Mouse (Mus musculus): ENCODE results near the gene Syt6. TPM values are rescaled to one million over a fixed set of nuclear protein-coding genes. Genes with fewer than 3 reads are reported as not detected.
"Not testable (repeated sequence)": the region's sequence is repeated elsewhere in the genome, so short reads cannot be mapped to it uniquely, and the experiment has no call there.

The Syt6 gene
- polyA plus RNA-seq, 1 experiment, result not detected

- H3K4me3 ChIP-seq (ENCODE audit: insufficient read depth, poor library complexity, severe bottlenecking), result no peak overlapping the region
- no peaks in the 10 kb centered on the region for H3K79me3 ChIP-seq (ENCODE audit: low read depth)
- no peaks in the 10 kb centered on the region for H3K79me2 ChIP-seq (ENCODE audit: control insufficient read depth, insufficient read depth)
- no peak overlapping the region for H3ac ChIP-seq (ENCODE audit: control insufficient read depth, insufficient read length, low read depth)
- H3K36me3 ChIP-seq (ENCODE audit: control insufficient read depth, insufficient read depth), result no peaks in the 10 kb centered on the region
- H3K27me3 ChIP-seq (ENCODE audit: control insufficient read depth, insufficient read depth, insufficient read length), result no peaks in the 10 kb centered on the region
- no peak for TF ChIP-seq MYOD1 (IDR thresholded peaks at IDR 0.05; ENCODE audit: control insufficient read depth, insufficient read length, low read depth)
- TF ChIP-seq CEBPB (IDR thresholded peaks at IDR 0.05; ENCODE audit: low read depth), result no peak
- TF ChIP-seq MYOG (IDR thresholded peaks at IDR 0.05; ENCODE audit: control insufficient read depth, extremely low read depth, insufficient read length), result no peak
- TF ChIP-seq FOSL1 (IDR thresholded peaks at IDR 0.05; ENCODE audit: insufficient read depth, low read length, poor library complexity, severe bottlenecking), result no peak
- TF ChIP-seq MAX (IDR thresholded peaks at IDR 0.05), result no peak
- no peak for TF ChIP-seq CTCF (IDR thresholded peaks at IDR 0.05; ENCODE audit: control insufficient read depth, insufficient read depth, insufficient read length)
- TF ChIP-seq USF1 (IDR thresholded peaks at IDR 0.05; ENCODE audit: low read depth), result no peak
These were observed 59.2 kb downstream of the Syt6 start for GRCm38 (mm10) chr3:103634256-103634655.

- no peaks in the 10 kb centered on the region for H3K79me2 ChIP-seq (ENCODE audit: control insufficient read depth, insufficient read depth)
- no peak overlapping the region for H3ac ChIP-seq (ENCODE audit: control insufficient read depth, insufficient read length, low read depth)
- no peak for TF ChIP-seq MYOG (IDR thresholded peaks at IDR 0.05; ENCODE audit: control insufficient read depth, extremely low read depth, insufficient read length)
- no peaks in the 10 kb centered on the region for H3K27me3 ChIP-seq (ENCODE audit: control insufficient read depth, insufficient read depth, insufficient read length)
- no peaks in the 10 kb centered on the region for H3K79me3 ChIP-seq (ENCODE audit: low read depth)
- no peaks in the 10 kb centered on the region for H3K36me3 ChIP-seq (ENCODE audit: control insufficient read depth, insufficient read depth)
- no peak overlapping the region for H3K4me3 ChIP-seq (ENCODE audit: insufficient read depth, poor library complexity, severe bottlenecking)
These were observed 62.6 kb downstream of the Syt6 start for GRCm38 (mm10) chr3:103637641-103638040.

- no peaks in the 10 kb centered on the region for H3K79me2 ChIP-seq (ENCODE audit: control insufficient read depth, insufficient read depth)
- H3K27me3 ChIP-seq (ENCODE audit: control insufficient read depth, insufficient read depth, insufficient read length), result no peaks in the 10 kb centered on the region
- no peak overlapping the region for H3K4me3 ChIP-seq (ENCODE audit: insufficient read depth, poor library complexity, severe bottlenecking)
- H3K79me3 ChIP-seq (ENCODE audit: low read depth), result no peaks in the 10 kb centered on the region
- TF ChIP-seq CEBPB (IDR thresholded peaks at IDR 0.05; ENCODE audit: low read depth), result peak; percentile 64
- TF ChIP-seq MYOD1 (IDR thresholded peaks at IDR 0.05; ENCODE audit: control insufficient read depth, insufficient read length, low read depth), result no peak
- no peak for TF ChIP-seq CTCF (IDR thresholded peaks at IDR 0.05; ENCODE audit: control insufficient read depth, insufficient read depth, insufficient read length)
- TF ChIP-seq MYOG (IDR thresholded peaks at IDR 0.05; ENCODE audit: control insufficient read depth, extremely low read depth, insufficient read length), result no peak
- peak; percentile 30 for TF ChIP-seq FOSL1 (IDR thresholded peaks at IDR 0.05; ENCODE audit: insufficient read depth, low read length, poor library complexity, severe bottlenecking)
- TF ChIP-seq MAX (IDR thresholded peaks at IDR 0.05), result no peak
- peak; percentile 67 for TF ChIP-seq USF1 (IDR thresholded peaks at IDR 0.05; ENCODE audit: low read depth)
- no peaks in the 10 kb centered on the region for H3K36me3 ChIP-seq (ENCODE audit: control insufficient read depth, insufficient read depth)
- H3ac ChIP-seq (ENCODE audit: control insufficient read depth, insufficient read length, low read depth), result no peak overlapping the region
These were observed 65.3 kb downstream of the Syt6 start for GRCm38 (mm10) chr3:103640226-103640803.

GRCm38 (mm10) chr3:103641301-103641700 is 66.3 kb downstream of the Syt6 start:
- Histone ChIP-seq H3K27me3 (ENCODE audit: control insufficient read depth, insufficient read depth, insufficient read length) (no peaks in the 10 kb centered on the region), H3K79me2 (ENCODE audit: control insufficient read depth, insufficient read depth) (no peaks in the 10 kb centered on the region), H3K4me3 (ENCODE audit: insufficient read depth, poor library complexity, severe bottlenecking) (no peak overlapping the region), H3ac (ENCODE audit: control insufficient read depth, insufficient read length, low read depth) (no peak overlapping the region), H3K79me3 (ENCODE audit: low read depth) (no peaks in the 10 kb centered on the region), H3K36me3 (ENCODE audit: control insufficient read depth, insufficient read depth) (no peaks in the 10 kb centered on the region)
- TF ChIP-seq MYOD1 (IDR thresholded peaks at IDR 0.05; ENCODE audit: control insufficient read depth, insufficient read length, low read depth) (no peak), CTCF (IDR thresholded peaks at IDR 0.05; ENCODE audit: control insufficient read depth, insufficient read depth, insufficient read length) (no peak), FOSL1 (IDR thresholded peaks at IDR 0.05; ENCODE audit: insufficient read depth, low read length, poor library complexity, severe bottlenecking) (no peak), CEBPB (IDR thresholded peaks at IDR 0.05; ENCODE audit: low read depth) (no peak), USF1 (IDR thresholded peaks at IDR 0.05; ENCODE audit: low read depth) (no peak)

GRCm38 (mm10) chr3:103645968-103646367 is 70.9 kb downstream of the Syt6 start, which contains the start of gene Atg4a-ps:
Gene Atg4a-ps, minus strand, starts transcription at chr3:103646068.
- not testable (repeated sequence) for H3K27me3 ChIP-seq (ENCODE audit: control insufficient read depth, insufficient read depth, insufficient read length); H3K36me3 ChIP-seq (ENCODE audit: control insufficient read depth, insufficient read depth); H3K79me2 ChIP-seq (ENCODE audit: control insufficient read depth, insufficient read depth); H3K79me3 ChIP-seq (ENCODE audit: low read depth); H3ac ChIP-seq (ENCODE audit: control insufficient read depth, insufficient read length, low read depth); H3K4me3 ChIP-seq (ENCODE audit: insufficient read depth, poor library complexity, severe bottlenecking)

GRCm38 (mm10) chr3:103647164-103647867 is 72.3 kb downstream of the Syt6 start:
- no peaks in the 10 kb centered on the region for H3K27me3 ChIP-seq (ENCODE audit: control insufficient read depth, insufficient read depth, insufficient read length)

More at GRCm38 (mm10) chr3:103647164-103647867, 72.3 kb downstream of the Syt6 start:
- no peak for TF ChIP-seq MAX (IDR thresholded peaks at IDR 0.05)
- TF ChIP-seq FOSL1 (IDR thresholded peaks at IDR 0.05; ENCODE audit: insufficient read depth, low read length, poor library complexity, severe bottlenecking), result no peak
- no peak for TF ChIP-seq MYOD1 (IDR thresholded peaks at IDR 0.05; ENCODE audit: control insufficient read depth, insufficient read length, low read depth)
- no peak for TF ChIP-seq USF1 (IDR thresholded peaks at IDR 0.05; ENCODE audit: low read depth)
- no peak for TF ChIP-seq CTCF (IDR thresholded peaks at IDR 0.05; ENCODE audit: control insufficient read depth, insufficient read depth, insufficient read length)
- no peak for TF ChIP-seq MYOG (IDR thresholded peaks at IDR 0.05; ENCODE audit: control insufficient read depth, extremely low read depth, insufficient read length)
- TF ChIP-seq CEBPB (IDR thresholded peaks at IDR 0.05; ENCODE audit: low read depth), result no peak
- Histone ChIP-seq H3K4me3 (ENCODE audit: insufficient read depth, poor library complexity, severe bottlenecking) (no peak overlapping the region), H3K79me2 (ENCODE audit: control insufficient read depth, insufficient read depth) (no peaks in the 10 kb centered on the region), H3K36me3 (ENCODE audit: control insufficient read depth, insufficient read depth) (no peaks in the 10 kb centered on the region), H3ac (ENCODE audit: control insufficient read depth, insufficient read length, low read depth) (no peak overlapping the region), H3K79me3 (ENCODE audit: low read depth) (no peaks in the 10 kb centered on the region)

All from C2C12 (cell line).